Mouse (Mus musculus): ENCODE measurements at regions not wholly inside any gene's neighbourhood (a gene's known extent, or its start where the extent isn't known, plus 50 kb on each side); places are given as distances from the start of the nearest gene placed in this dataset.

DNA sequence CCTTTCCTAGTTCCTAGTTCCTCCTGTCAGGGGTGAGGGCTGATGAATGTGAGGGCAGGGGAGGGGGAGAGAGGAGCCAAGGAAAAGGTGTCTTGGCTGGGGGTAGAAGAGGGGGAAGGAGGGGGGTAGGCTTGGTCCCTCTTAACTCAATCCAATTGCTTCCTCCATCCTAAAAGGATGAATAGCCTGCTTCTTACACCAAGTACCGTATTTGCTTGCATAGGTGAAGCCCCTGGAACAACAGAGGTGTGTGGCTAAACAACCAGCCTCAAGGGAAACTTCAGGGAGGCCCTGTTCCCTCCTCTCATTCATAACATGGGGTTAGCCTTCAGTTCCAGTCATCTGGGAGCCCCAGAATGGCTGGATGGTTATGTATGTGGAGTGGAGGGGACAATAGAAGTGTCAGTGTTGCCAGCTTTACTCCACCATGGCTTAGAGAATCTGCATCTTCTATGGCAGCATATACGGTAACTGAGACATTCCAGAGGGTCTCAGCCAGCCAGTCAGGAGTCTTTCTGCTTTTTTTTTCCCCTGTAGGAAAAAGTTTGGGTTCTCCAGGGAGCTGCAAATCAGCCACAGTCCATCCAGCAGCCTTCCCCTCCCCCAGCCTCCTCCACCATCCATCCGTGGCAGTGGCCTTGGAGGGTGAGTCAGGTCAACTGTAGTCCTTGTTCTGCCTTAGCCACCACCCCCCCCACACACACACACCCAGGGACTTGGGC, 100.2 kb upstream of the Ccnd2 start:
- no peak for DNase-seq

DNA sequence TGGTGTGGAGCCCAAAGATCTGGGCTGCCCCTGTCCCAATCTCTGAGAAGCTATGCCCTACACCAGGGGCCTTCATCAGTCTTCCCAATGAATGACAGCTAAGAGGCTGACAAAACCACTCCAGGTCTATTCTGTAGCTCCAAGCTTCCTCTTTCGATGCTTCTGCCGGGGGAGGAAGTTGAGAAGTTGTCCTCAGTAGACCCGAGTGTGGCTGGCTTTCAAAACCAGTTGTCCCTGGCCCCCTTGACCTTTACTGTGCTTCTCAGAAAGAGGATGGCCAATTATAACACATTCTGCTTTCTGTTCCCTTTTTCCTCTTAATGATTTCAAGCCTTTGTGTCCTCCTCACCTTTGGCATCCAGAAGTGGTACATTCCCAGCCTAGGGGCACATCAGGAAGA, 101.9 kb upstream of the Ccnd2 start:
- DNase-seq: no peak

- no peak for DNase-seq
Observed at GRCm38 (mm10) chr6:127263903-127264680, 112.1 kb upstream of the Ccnd2 start.

DNA sequence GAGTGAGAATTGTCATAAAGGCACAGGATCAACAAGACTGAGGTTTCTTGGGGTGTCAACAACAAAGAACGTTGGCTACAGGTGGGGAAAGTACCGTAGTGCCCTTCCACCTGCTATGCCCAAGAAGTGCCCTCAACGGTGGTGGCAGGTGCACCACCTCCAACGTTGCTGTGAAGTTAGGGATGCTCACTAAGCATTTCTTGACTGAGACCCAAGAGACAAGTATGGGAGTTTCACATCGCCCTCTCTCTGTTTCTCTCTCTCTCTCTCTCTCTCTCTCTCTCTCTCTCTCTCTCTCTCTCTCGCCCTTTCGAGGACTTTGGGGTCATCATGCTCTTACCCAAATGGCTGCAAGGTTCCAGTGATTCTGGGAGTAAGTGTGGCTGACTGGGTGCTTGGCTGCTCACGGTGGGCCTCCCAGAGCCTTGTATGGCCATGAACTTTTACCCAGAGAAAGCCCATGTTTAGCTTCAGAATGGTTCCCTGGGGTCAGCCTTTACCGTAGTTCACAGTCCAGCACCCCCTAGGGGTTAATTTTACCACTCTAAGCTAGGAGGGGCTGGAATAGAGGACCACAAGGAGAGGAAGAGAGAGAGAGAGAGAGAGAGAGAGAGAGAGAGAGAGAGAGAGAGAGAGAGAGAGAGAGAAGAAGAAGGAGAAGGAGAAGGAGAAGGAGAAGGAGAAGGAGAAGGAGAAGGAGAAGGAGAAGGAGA, 113.2 kb upstream of the Ccnd2 start:
- DNase-seq: no peak

DNA sequence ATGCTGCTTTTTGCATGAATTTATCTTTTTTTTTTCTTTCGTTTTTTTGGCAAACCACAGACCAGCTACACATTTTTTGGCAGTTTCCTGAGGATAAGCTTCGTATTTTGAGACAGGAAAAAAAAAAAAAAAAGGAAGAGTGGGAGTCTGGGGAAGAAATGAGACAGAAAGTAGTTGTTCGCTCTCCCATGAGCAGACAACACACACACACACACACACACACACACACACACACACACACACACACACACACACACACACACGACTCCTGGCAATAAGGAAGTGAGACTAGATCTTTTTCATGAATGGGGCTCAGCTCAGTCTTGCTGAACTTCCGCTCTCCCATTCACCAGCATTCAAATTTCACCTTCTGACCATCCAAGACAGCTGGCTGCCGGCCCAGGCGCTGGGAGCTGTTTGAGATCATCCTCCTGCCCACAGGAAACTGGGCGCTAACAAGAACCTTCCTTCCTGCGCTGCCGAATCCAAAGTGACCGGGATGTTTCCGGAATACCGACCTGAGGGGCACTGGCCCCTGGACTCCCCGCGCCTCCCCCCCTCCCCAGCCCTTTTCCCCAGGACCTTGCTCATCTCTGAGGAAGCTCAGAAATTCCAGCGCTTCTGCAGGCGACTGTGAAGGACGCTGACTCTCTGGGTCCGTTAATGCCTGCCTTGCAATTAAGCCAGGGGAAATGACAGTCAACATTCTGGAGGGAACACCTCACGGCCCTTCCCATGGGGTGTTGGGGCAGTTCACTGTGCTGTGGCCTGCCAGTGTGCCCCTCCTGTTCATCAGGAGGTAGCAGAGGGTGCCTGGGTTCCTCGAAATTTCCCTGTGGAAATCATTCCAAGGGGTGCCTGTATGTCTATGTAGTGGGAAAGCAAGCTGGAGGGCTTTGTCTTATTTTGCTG, 114.2 kb upstream of the Ccnd2 start:
- peak; percentile 38 to 47 for DNase-seq

- no peak for DNase-seq
Observed at GRCm38 (mm10) chr6:127266813-127267165, 114.8 kb upstream of the Ccnd2 start.

GRCm38 (mm10) chr6:127269021-127269420, 117.0 kb upstream of the Ccnd2 start:
- DNase-seq: no peak

DNA sequence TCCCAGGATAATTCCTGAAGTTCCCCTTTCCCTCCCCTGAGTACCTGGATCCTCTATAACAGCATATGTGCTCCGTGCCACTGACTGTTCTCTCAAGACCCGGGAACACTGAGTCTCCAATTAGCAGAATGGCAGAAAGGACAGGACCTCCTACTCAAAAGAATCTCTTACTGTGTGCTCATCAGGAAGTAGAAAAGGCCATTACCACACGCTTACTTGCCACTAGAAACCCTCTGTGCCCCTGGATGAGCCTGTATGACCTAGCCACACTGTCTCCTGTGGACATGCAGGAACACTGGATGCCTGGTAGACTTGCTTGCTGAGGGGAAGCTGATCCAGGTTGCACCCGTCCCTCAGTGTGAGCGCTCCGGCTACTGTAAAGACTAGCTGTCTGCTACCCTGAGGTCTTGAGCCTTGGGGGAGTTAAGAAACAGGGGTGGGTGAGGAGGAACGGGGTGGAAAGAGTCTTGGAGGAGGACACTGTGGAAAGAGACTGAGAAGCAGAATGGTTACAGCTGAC, 117.6 kb upstream of the Ccnd2 start:
- no peak for DNase-seq

GRCm38 (mm10) chr6:127270774-127271173, 118.8 kb upstream of the Ccnd2 start:
- no peak for DNase-seq

DNA sequence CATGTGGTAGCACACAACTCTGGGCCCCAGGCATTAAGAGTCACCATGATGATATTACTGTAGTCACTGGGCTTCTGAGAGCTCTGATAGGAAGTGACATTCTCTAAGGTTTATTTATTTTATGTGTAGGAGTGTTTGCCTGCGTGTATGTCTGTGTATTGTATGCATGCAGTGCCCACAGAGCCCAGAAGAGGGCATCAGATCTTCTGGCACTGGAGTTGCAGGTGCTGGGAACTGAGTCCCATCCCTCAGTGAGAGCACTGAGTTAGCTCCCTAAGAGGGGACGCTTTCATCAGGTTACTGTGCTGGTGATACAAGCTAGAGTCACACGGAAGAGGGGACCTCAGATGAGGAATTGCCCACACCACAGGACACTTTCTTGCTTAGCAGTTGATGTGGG, 119.4 kb upstream of the Ccnd2 start:
- DNase-seq: no peak

- peak in 1 of 2 experiments; percentile 32 for DNase-seq
Observed at GRCm38 (mm10) chr6:127272630-127273029, 120.6 kb upstream of the Ccnd2 start.

DNA sequence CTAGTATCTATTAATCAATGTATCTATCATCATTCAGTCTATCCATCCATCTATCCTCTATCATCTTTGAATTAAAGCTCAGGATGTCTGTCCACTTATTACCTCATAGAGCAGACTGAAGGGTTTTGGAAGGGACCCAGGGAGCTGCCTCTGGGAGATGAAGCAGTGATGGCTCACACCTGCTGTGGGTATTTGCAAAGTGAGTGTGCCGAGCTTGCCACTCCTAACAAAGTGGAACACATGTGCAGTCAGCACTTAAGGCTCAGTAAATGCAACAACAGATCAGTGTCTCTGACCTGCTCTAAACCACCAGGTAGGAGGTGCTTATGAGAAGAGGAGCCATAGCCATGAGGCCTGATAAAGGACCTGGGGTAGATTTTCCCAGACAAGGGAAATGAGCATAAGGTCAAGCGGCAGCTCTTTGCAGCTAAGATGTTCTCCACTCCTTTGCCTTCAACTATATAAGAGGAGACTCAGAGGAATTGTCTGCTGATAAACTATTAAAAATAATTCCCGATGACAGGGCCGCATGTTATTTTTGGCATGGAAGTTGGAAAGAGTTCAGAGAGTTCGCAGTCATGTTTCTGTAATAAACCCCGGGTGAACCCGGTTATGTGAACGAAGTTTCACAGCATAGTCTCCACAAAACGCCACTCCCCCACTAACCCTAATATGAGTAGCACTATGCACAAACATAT, 122.9 kb upstream of the Ccnd2 start:
- DNase-seq: no peak

DNA sequence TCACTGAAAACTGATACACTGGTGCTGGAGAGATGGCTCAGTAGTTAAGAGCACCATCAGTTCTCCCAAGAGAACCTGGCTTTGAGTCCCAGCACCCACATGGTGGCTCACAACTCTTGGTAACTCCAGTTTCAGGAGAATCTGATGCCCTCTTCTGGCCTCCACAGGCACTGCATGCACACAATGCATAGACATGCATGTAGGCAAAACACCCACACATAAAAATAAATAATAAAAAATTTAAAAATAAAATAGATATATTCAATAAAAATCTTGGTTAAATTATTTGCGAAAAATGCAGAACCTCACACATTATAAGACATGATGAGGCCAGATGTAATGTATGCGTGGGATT, 123.4 kb upstream of the Ccnd2 start:
- DNase-seq: no peak

DNA sequence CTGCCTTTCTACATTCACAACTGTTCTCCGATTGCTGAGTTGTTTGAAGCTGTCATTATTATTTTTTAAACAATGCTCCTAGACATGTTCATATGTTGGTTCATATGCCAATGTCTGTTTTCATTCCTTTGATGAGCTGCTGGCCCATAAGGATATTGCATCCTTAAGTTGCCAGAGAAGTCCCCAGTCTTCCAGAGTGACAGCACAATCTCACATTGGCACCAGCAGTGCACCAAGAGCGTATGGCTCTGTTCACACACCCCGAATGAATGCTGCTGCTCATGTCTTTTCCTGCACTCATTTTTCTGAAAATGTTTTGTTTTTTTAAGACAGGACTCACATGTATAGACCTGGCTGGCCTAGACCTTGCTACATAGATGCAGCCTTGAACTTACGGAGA, 124.4 kb upstream of the Ccnd2 start:
- no peak for DNase-seq

DNA sequence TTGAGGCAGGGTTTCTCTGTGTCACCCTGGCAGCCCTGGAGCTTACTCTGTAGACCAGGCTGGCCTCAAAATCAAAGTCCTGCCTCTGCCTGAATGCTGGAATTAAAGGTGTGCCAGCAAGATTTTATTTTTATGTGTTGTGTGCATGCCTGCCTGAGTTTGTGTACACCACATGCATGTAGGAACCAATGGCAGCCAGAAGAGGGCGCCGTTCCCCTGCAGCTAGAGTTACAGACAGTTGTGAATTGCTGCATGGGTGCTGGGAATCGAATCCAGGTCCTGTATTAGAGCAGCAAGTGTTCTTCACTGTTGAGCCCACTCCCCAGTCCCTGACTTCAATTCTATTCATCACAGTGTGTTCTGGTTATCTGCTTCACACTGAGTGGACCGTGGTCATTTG, 126.4 kb upstream of the Ccnd2 start:
- no peak for DNase-seq

DNA sequence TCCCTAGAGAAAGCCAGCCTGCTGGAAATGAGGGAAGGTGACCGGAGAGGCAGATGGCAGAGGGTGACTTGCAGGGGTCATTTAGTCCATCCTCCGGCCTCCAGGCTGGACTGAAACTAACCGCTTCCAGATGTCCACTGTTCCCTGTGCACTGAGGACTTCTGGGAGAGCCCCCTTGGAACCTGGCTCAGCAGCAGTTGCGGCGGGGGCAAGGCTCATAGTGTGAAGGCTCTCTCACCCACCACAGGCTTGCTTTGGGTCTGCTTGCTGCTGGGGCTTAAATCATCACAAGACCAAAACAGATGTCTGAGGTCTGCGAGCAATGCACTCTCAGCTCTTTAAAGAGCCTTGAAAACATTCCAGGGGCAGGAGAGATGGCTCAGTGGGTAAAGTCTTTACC, 132.2 kb upstream of the Ccnd2 start:
- no peak for DNase-seq

- DNase-seq: no peak
Observed at GRCm38 (mm10) chr6:127286681-127287476, 134.9 kb upstream of the Ccnd2 start.

DNA sequence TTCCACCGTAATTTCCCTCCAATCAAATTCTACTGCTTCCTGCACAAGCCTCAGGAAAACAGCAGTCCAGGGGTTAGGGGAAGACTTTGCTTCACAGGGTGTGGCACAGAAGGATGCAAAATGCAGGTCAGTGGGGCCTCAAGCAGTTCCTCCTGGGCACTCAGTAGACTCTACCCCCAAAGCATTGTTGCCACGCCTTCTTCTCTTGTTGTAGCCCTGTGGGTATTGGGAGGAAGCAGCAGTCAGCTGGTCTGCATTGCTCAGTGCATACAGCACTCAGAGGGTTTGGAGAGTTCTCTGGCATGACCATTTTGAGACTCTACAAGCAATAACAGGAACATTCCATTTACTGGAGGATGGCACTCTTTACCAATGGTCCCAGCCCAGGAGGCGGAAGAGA, 137.0 kb upstream of the Ccnd2 start:
- DNase-seq: no peak

DNA sequence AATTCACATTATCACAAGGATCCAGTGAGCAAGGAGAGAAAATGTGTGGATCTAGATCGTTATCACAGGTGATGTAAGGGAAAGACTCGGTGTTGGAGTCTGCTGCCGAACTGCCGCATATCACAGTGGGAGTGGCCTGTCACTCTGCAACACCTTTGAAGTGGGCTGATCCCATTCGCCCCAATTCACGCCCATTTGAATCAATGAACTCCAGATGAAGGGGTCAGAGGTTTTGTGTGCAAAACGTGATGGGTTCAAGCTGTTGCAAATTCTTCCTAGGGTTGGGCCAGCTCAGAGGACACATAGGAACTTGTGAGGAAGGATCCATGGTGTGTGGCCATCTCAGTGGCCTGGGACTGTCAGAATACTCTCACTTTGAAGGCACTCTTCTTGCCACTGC, 139.9 kb upstream of the Ccnd2 start:
- DNase-seq: no peak

GRCm38 (mm10) chr6:127293829-127294228, 141.8 kb upstream of the Ccnd2 start:
- no peak for DNase-seq

DNA sequence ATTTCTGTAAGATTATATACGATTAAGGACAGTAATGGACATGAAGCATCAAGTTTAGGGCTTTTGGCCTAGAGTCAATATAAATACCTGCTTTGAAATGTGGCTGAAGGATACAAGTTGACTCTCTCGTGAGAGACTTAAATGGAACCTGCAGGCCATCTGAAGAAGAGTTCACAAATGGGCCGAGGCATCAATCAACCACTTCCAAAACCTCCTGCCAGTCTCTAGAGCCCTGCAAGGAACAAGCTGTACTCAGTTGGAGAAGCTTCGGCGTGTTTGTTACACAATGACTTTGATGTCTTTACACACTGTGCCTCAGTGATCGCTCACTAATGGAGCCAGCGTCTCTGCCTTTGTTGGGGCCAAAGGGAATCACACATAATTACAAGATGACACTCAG, 146.1 kb upstream of the Ccnd2 start:
- DNase-seq: no peak

Measured in thymus, adult 18-20 months (tissue).